Mouse (Mus musculus) bone marrow, adult 2 months (tissue): ENCODE results near the gene Plcb4.

Experiments
- CTCF ChIP-seq: fragments of 200-500 bp; IDR thresholded peaks from 2 replicates; pipeline ENCODE4 v1.5.1; 2011; ENCODE audit warnings: low read length, control low read depth; ENCODE audit not compliant: control insufficient read depth, insufficient read depth
- POLR2A ChIP-seq: fragments of 200-500 bp; IDR thresholded peaks from 2 replicates; pipeline ENCODE4 v1.6.1; 2011; ENCODE audit warnings: low read depth, mild to moderate bottlenecking, control low read depth, low read length, borderline replicate concordance; ENCODE audit not compliant: control insufficient read depth

DNA sequence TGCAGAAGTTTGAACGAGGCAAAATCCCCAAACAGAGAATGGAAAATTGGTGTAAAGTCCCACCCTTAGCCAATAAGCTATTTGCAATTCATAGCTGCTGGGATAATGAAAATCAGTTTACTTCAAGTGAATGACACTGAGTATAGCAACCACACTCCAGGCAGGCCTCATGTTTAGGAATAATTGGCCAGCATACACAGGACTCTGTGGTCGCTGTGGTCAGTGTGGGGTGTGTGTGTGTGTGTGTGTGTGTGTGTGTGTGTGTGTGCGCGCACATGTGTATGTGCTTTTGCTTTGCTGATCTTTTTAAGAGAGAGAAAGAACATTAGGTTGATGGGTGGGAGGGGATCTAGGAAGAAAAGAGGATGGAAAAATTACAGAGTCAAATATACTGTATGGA, 134.1 kb downstream of the Plcb4 start:
- TF ChIP-seq POLR2A, result no peak
- TF ChIP-seq CTCF, result no peak
